Mouse (Mus musculus) cerebellum, adult 8-10 months (tissue): ENCODE measurements at regions not wholly inside any gene's neighbourhood (a gene's known extent, or its start where the extent isn't known, plus 50 kb on each side); places are given as distances from the start of the nearest gene placed in this dataset.
A peak's percentile ranks its signal among the peaks of the same experiment; 100 is the strongest.

ENCODE experiments used
- DNase-seq: peaks from one replicate; pipeline ENCODE4 v3.0.0; 2022

DNA sequence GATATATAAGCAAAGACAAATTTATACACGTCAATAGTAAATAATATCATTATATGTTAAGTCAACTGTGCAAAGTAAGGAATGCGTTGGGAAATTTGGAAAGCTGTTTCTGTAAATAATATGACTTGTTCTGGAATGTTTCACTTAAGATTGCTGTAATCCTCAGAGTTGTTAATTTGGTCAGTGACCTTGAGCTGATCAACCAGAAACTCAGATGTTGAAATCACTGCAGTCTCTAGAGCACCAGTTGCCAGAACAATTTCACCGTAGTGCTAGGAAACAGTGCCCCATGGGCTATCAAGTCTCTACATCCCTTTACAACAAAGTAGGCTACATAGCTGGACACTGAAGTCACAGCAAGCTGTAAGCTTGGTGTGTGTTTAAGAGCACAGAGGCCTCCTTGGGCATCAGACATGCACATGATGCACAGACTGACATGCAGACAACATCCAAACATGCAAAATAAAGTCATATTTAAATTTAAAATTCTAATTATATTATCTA lies 212.6 kb downstream of the Pik3r1 start:
- DNase-seq, result no peak

GRCm38 (mm10) chr13:101553131-101553549 lies 214.9 kb downstream of the Pik3r1 start:
- DNase-seq, result no peak

DNA sequence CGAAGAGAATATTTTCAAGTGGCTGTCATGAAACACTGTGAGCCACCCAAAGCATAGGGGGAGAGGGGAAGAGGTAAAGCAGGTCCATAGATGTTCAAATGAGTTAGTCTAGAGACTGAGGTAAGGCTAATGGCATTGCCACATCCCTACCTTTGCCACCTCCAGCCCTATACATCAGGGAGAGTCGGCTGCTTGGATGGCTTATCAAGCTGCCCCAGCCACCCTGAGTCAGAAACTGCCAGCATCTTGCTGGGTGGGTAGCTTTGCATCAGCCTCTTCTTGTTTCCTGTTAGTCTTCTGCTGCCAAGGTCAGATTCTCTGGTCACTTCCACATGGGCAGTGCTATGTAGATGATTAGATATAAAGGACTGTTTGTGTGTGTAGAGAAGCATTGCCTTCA lies 215.6 kb downstream of the Pik3r1 start:
- DNase-seq, result no peak

DNA sequence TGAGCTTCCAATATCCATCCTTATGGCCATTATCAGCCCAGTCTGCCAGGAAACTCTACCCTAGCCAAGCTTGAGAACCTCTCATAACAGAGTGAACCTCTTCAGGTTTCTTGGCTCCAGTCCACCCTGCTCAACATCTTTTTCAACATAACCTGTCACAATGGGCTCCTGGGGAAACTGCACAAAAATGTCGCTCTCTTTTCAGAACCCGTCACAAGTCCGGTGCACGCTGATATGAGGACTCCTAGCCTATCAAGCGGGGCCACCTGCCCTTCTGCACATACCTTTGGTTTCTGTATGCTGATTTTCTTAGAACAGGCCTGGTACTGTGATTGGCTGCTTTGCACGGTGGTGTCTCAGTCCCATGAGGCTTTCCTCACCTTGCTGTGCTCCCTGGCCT lies 216.9 kb downstream of the Pik3r1 start:
- peak; percentile 49 for DNase-seq

DNA sequence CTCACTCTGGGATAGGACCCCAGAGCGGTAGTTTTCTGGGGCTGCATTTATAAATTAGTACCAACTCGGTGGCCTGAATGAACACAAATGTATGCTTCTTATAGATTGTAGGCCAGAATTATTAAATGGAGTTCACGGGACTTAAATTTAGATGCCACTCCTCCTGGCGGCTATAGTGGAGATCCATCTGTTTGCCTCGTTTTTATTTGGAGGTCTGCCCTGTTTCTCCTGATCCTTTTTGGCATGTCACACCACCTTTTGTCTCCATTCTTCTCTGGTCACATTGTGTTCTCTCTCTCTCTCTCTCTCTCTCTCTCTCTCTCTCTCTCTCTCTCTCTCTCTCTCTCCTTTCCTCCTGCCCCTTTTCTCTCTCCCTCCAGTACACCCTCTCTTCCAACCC lies 217.5 kb downstream of the Pik3r1 start:
- DNase-seq, result peak; percentile 65

- DNase-seq, result no peak
Observed at GRCm38 (mm10) chr13:101547887-101548286, 220.1 kb downstream of the Pik3r1 start.

DNA sequence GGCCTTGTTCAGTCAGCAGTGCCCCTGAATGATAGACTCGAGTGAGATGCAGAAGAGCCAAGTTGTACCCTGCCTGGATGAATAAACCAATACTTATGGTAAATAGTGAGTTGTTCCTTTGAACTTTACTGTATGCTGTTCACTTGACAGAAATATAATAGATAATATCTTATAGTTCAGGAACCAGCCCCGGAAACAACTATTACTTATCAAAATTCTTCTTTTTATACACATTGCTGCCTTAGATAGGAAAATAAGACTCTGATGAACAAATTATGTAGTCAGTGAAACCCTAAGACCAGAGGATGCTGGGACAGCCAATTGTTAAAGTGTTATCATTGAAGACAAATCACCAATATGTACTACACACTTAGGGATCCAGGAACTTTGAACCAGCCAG lies 220.7 kb downstream of the Pik3r1 start:
- no peak for DNase-seq

- no peak for DNase-seq
Observed at GRCm38 (mm10) chr13:101545344-101546181, 222.5 kb downstream of the Pik3r1 start.

GRCm38 (mm10) chr13:101540391-101541191 lies 227.4 kb downstream of the Pik3r1 start:
- no peak for DNase-seq

DNA sequence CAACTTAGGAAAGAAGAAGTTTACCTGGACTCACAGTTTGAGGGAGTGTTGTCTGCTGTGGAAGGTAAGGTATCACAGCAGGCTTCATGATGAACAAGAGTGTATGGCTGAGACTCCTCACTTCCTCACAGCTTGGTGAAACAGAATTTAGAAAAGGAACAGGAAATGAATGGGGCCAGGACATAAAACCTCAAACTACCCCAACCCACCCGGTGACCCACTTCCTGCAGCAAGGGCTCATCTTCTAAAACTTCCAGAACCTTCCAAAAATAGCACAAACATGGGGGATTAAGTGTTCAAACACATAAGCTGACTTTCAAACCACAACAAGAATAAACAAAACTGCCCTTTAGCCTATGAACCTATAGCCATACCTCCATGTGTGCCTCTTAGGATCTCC lies 229.9 kb downstream of the Pik3r1 start:
- no peak for DNase-seq

- no peak for DNase-seq
Observed at GRCm38 (mm10) chr13:101536019-101536418, 232.0 kb downstream of the Pik3r1 start.

- no peak for DNase-seq
Observed at GRCm38 (mm10) chr13:101535331-101535866, 232.6 kb downstream of the Pik3r1 start.

- no peak for DNase-seq
Observed at GRCm38 (mm10) chr13:101534490-101534889, 233.5 kb downstream of the Pik3r1 start.

- DNase-seq, result no peak
Observed at GRCm38 (mm10) chr13:101532913-101533312, 235.1 kb downstream of the Pik3r1 start.

DNA sequence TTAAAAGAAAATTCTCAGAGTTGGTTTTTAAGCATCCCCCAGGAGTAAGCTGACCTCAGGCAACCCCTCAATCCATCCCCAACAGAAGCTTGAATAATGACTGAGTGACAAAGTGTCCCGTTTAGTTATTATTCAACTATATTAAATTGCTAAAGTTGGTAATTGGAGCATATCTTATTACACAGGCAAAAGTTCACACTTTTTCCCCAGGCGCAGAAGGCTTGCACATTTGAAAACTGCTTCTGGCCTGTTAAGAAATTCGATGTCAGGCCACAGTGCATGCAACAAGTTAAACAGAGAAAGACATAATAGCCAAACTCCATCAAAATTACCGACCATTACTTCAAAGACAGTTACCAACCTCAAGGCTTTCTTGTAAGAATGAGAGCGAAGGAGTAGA lies 240.3 kb downstream of the Pik3r1 start:
- DNase-seq, result no peak

DNA sequence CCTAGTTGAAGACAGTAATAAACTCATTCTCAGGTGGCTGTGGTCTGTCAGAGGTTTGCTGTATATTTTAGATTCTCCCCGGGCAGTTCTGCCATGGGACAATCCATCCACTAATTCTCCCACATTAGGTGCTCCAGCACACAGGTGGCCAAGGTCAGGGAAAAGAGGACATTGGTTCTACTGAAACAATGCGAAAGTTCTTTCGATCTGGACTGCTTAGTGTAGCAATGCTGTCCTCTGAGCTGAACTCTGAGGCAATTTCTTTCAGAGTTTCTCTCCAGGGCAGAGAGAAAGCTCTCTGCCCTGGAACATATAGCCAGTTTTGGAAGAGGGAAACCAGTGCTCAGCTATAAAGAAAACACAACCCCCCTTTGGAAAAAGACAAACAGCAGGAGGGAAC lies 243.2 kb downstream of the Pik3r1 start:
- no peak for DNase-seq

GRCm38 (mm10) chr13:101524223-101524622 lies 243.8 kb downstream of the Pik3r1 start:
- no peak for DNase-seq

GRCm38 (mm10) chr13:101523492-101523891 lies 244.5 kb downstream of the Pik3r1 start:
- no peak for DNase-seq

- DNase-seq, result no peak
Observed at GRCm38 (mm10) chr13:101522597-101522996, 245.4 kb downstream of the Pik3r1 start.

DNA sequence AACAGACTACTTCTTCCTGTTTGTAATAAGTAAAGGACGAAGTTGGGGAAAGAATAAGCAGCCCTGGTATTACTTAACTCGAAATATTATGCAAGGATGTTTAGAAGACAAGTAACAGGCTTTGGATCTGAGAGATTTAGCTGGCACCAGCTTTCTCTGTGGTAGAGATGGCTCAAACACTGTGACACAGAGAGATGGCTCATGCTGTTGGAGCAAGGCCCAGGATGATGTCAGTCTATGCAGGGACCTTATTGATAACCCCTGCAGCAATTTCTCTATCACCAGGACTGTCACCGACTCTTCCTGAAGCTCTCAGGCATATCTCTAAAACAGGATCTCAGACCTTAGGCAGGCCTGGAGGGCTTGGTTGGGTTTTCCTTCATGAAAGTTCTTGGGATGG lies 254.7 kb downstream of the Pik3r1 start:
- DNase-seq, result no peak

DNA sequence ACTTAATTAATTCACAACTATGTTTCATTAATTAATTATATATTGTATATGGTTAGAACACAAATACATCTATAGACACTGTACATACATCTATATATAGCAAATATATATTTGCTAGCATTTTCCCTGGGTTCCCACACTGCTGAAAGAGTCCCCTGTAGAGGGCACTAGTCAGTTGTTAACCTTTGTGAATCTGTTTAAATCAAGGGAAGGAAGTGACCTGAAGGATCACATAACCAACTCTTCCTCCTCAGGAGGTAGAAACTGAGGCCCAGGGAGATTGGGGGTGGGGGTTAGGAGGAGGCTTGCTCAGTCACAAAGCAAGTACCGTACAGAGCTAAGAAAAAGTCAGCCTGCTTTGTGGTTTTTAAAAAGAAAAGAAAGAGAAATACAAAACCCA lies 258.1 kb downstream of the Pik3r1 start:
- DNase-seq, result peak; percentile 36

- DNase-seq, result no peak
Observed at GRCm38 (mm10) chr13:101508331-101508730, 259.7 kb downstream of the Pik3r1 start.

- DNase-seq, result no peak
Observed at GRCm38 (mm10) chr13:101506696-101507095, 261.3 kb downstream of the Pik3r1 start.

- no peak for DNase-seq
Observed at GRCm38 (mm10) chr13:101505054-101505453, 263.0 kb downstream of the Pik3r1 start.
